Mouse (Mus musculus): ENCODE results near the gene Ccdc172.

DNA sequence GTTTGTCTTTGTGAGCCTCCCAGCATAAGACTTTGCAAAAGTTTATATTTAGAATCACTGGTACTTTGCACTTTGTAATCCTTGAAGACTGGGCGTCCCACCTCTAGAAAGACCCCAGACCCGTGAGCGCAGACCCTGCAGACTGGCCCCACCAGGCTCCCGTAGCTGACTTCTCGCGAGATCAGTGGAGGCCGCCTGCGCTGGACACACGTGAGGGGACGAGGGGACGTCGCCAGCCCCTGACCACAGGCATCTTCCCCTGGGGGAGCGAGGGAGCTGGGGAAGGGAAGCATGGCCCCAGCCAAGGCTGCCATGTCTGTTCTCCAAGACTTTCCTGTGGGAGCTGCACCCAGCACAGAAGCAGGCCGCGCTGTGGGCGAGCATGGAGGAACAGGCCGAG, at the start of gene Ccdc172:
- no peak for TF ChIP-seq CTCF (IDR thresholded peaks at IDR 0.05)
- no peak for TF ChIP-seq POLR2A (IDR thresholded peaks at IDR 0.05; ENCODE audit: insufficient read depth, low read depth, low read length)
- TF ChIP-seq EP300 (IDR thresholded peaks at IDR 0.05; ENCODE audit: insufficient read depth, low read depth, low read length), result no peak
